Mouse (Mus musculus) heart, postnatal 0 days (tissue): Measurements from ENCODE around the gene Lta.

Experiments used
- CTCF ChIP-seq: IDR thresholded peaks from 2 replicates; pipeline ENCODE4 v1.5.1; 2016; ENCODE audit warnings: antibody characterized with exemption, control low read depth, low read depth
- EP300 ChIP-seq: IDR thresholded peaks from 2 replicates; pipeline ENCODE4 v1.6.1; 2016; ENCODE audit warnings: antibody characterized with exemption, low read depth

GRCm38 (mm10) chr17:35185639-35186611, 19.2 kb downstream of the Lta start:
- TF ChIP-seq CTCF (no peak), EP300 (no peak)
